Comparison of ENCODE assay signal across 8 mouse cellular contexts in genomic region chr7:16048675-16049575, GRCm38 (mm10). TPM values are rescaled to one million over a fixed set of nuclear protein-coding genes. Genes with fewer than 3 reads are reported as not detected.
DNase-seq lines count a peak whose midpoint lies in the region; ATAC-seq and TF ChIP-seq lines count a peak whose summit lies in the region.

No protein-coding gene starts in this region.

- 0 out of 2 replicates have a peak, but pooled peaks cover 3% of the 10 kb centered on the region for H3K79me2 ChIP-seq in heart, adult 2 months (replicated peaks; ENCODE audit: control insufficient read depth, insufficient read depth, low read length)

- peak overlapping the region; percentile 84 for H3K9ac ChIP-seq in heart, adult 2 months (ENCODE audit: low read depth, low read length)
- peak overlapping the region; percentile 79 for H3K9ac ChIP-seq in hindbrain, embryonic 11.5 days (ENCODE audit: low read depth, low read length)
- H3K9ac ChIP-seq in liver, embryonic 13.5 days, result peak overlapping the region; percentile 94
- peak overlapping the region; percentile 67 for H3K9ac ChIP-seq in stomach, embryonic 14.5 days (replicated peaks; ENCODE audit: low read depth, low read length)

- intact Hi-C loops in heart, adult 2 months (cut with DNase I), result loop anchor here (5.0 kb wide), 1 partner anchor 127 kb away; the partner anchor contains the start of gene Selenow

- peaks cover 25% of the 10 kb centered on the region for H3K4me1 ChIP-seq in heart, adult 2 months (ENCODE audit: control insufficient read depth, insufficient read depth, low read length)
- H3K4me1 ChIP-seq in bone marrow, adult 2 months (ENCODE audit: control insufficient read depth, insufficient read depth, low read length), result peaks cover 4% of the 10 kb centered on the region; the same call in 1 of the 2 replicates
- peaks cover 11% of the 10 kb centered on the region; the same call in 1 of the 2 replicates for H3K4me1 ChIP-seq in hindbrain, embryonic 11.5 days (replicated peaks; ENCODE audit: control insufficient read depth, insufficient read depth, low read length)
- H3K4me1 ChIP-seq in liver, embryonic 13.5 days (replicated peaks), result peaks cover 81% of the 10 kb centered on the region
- H3K4me1 ChIP-seq in stomach, embryonic 14.5 days (ENCODE audit: control insufficient read depth, insufficient read depth, low read length), result peaks cover 42% of the 10 kb centered on the region

- peak overlapping the region; percentile 79 for H3K4me2 ChIP-seq in hindbrain, embryonic 11.5 days (replicated peaks; ENCODE audit: low read depth, low read length)
- H3K4me2 ChIP-seq in liver, embryonic 13.5 days, result peak overlapping the region; percentile 97
- peak overlapping the region; percentile 80 for H3K4me2 ChIP-seq in stomach, embryonic 14.5 days (replicated peaks; ENCODE audit: low read depth, low read length)

- H3K27me3 ChIP-seq in heart, adult 2 months (ENCODE audit: control insufficient read depth, insufficient read depth, low read length), result no peaks in the 10 kb centered on the region
- no peaks in the 10 kb centered on the region for H3K27me3 ChIP-seq in hindbrain, embryonic 11.5 days (ENCODE audit: control insufficient read depth, insufficient read depth, low read length)
- no peaks in the 10 kb centered on the region for H3K27me3 ChIP-seq in liver, embryonic 13.5 days
- no peaks in the 10 kb centered on the region for H3K27me3 ChIP-seq in stomach, embryonic 14.5 days (ENCODE audit: control insufficient read depth, insufficient read depth, low read length)

- 6% methylated on average over 36 of the region's 36 CpGs for WGBS in heart, adult 2 months
- 1% methylated on average over 36 of the region's 36 CpGs for WGBS in bone marrow, adult 2 months
- 10% methylated on average over 36 of the region's 36 CpGs for WGBS in hindbrain, embryonic 11.5 days
- 3% methylated on average over 36 of the region's 36 CpGs for WGBS in liver, embryonic 13.5 days (ENCODE audit: insufficient replicate concordance)
- 9% methylated on average over 36 of the region's 36 CpGs for WGBS in stomach, embryonic 14.5 days

- no peak for TF ChIP-seq EP300 in heart, adult 2 months (IDR thresholded peaks at IDR 0.05; ENCODE audit: insufficient read depth, low read depth, low read length)

- H3K9me3 ChIP-seq in hindbrain, embryonic 11.5 days (ENCODE audit: control insufficient read depth, low read length), result no peaks in the 10 kb centered on the region
- no peaks in the 10 kb centered on the region for H3K9me3 ChIP-seq in liver, embryonic 13.5 days (replicated peaks)
- H3K9me3 ChIP-seq in stomach, embryonic 14.5 days (ENCODE audit: control insufficient read depth, low read depth, low read length), result no peaks in the 10 kb centered on the region

- no peak for DNase-seq in heart, adult 2 months
- DNase-seq in heart, postnatal 4 days, result no peak
- DNase-seq in 3T3-L1 (ENCODE audit: low read depth, low spot score), result peak; percentile 46
- no peak for DNase-seq in hindbrain, embryonic 11.5 days (ENCODE audit: low spot score)
- no peak for DNase-seq in liver, embryonic 13.5 days
- no peak for DNase-seq in adrenal gland, adult 18-20 months (ENCODE audit: low spot score in 2 of 2)

- no peak for TF ChIP-seq CTCF in heart, adult 2 months (IDR thresholded peaks at IDR 0.05)
- TF ChIP-seq CTCF in bone marrow, adult 2 months (IDR thresholded peaks at IDR 0.05; ENCODE audit: control insufficient read depth, insufficient read depth, low read length), result no peak

- H3K36me3 ChIP-seq in heart, adult 2 months (ENCODE audit: control insufficient read depth, insufficient read depth, low read length), result no peaks in the 10 kb centered on the region
- H3K36me3 ChIP-seq in hindbrain, embryonic 11.5 days (ENCODE audit: control insufficient read depth, insufficient read depth, low read length), result no peaks in the 10 kb centered on the region
- no peaks in the 10 kb centered on the region for H3K36me3 ChIP-seq in liver, embryonic 13.5 days
- H3K36me3 ChIP-seq in stomach, embryonic 14.5 days (ENCODE audit: control insufficient read depth, insufficient read depth, low read length), result no peaks in the 10 kb centered on the region

- H3K4me3 ChIP-seq in heart, adult 2 months, result peak overlapping the region; percentile 90
- peak overlapping the region; percentile 79 for H3K4me3 ChIP-seq in bone marrow, adult 2 months (replicated peaks; ENCODE audit: control insufficient read depth, low read depth, low read length)
- H3K4me3 ChIP-seq in hindbrain, embryonic 11.5 days (ENCODE audit: low read depth, low read length), result peak overlapping the region; percentile 95
- peak overlapping the region; percentile 93 for H3K4me3 ChIP-seq in liver, embryonic 13.5 days (replicated peaks)
- H3K4me3 ChIP-seq in stomach, embryonic 14.5 days (ENCODE audit: low read depth, low read length), result peak overlapping the region; percentile 87

- no peak; the same call in 1 of the 2 replicates for ATAC-seq in hindbrain, embryonic 11.5 days (ENCODE audit: low FRiP score)
- ATAC-seq in liver, embryonic 13.5 days (ENCODE audit: low read depth), result peak; percentile 1
- no peak for ATAC-seq in stomach, embryonic 14.5 days (ENCODE audit: insufficient number of reproducible peaks, insufficient read depth, low FRiP score, low read depth)

- no peak for TF ChIP-seq POLR2A in heart, adult 2 months (IDR thresholded peaks at IDR 0.05; ENCODE audit: insufficient read depth, low read depth, low read length)
- no peak for TF ChIP-seq POLR2A in bone marrow, adult 2 months (IDR thresholded peaks at IDR 0.05; ENCODE audit: borderline replicate concordance, control insufficient read depth, low read depth, low read length)

- peak overlapping the region; percentile 72 for H3K27ac ChIP-seq in heart, adult 2 months
- H3K27ac ChIP-seq in bone marrow, adult 2 months (ENCODE audit: control insufficient read depth, insufficient read depth, low read depth, low read length, poor library complexity), result peak overlapping the region; percentile 57
- H3K27ac ChIP-seq in hindbrain, embryonic 11.5 days (ENCODE audit: low read depth, low read length), result peak overlapping the region; percentile 70; the same call in 1 of the 2 replicates
- peak overlapping the region; percentile 95 for H3K27ac ChIP-seq in liver, embryonic 13.5 days
- peak overlapping the region; percentile 80 for H3K27ac ChIP-seq in stomach, embryonic 14.5 days (ENCODE audit: low read length)

RNA-seq across cellular contexts. Expression of gene Bicra, which starts 1.2 kb away (rescaled TPM):
- 1 to 10 TPM; 5.8 to 7.5 TPM for total RNA-seq in heart, adult 2 months (2021)
- 5.9 and 8.4 TPM in 2 replicates for polyA plus RNA-seq in heart, adult 2 months (2012; rRNA removed)
- total RNA-seq in heart, postnatal 4 days (2021), result 1 to 10 TPM; 7.6 to 7.8 TPM
- polyA plus RNA-seq in bone marrow, adult 2 months (2011; ENCODE audit: insufficient read depth, insufficient read length, low replicate concordance, missing spikeins), result 16.7 and 27.9 TPM in 2 replicates
- polyA plus RNA-seq in hindbrain, embryonic 11.5 days (2014; fragmentation: Nextera tagmentation; extraction: Ambion mirVana), result 6.6 and 9.2 TPM in 2 replicates
- polyA plus RNA-seq in liver, embryonic 13.5 days (2015; fragmentation: Nextera tagmentation; extraction: Ambion mirVana), result 1.4 TPM in 2 replicates
- polyA plus RNA-seq in stomach, embryonic 14.5 days (2014; fragmentation: Nextera tagmentation; extraction: Ambion mirVana), result 7.7 and 8.3 TPM in 2 replicates
- 1 to 10 TPM; 8.4 to 8.6 TPM for total RNA-seq in adrenal gland, adult 18-20 months (2021)

RNA-seq across cellular contexts. Expression of gene Zfp541, which starts 12.7 kb away (rescaled TPM):
- not detected for total RNA-seq in heart, adult 2 months (2021)
- polyA plus RNA-seq in heart, adult 2 months (2012; rRNA removed), result 0.02 and 0.03 TPM in 2 replicates
- not detected for total RNA-seq in heart, postnatal 4 days (2021)
- not detected in 2 replicates for polyA plus RNA-seq in bone marrow, adult 2 months (2011; ENCODE audit: insufficient read depth, insufficient read length, low replicate concordance, missing spikeins)
- not detected in 2 replicates for polyA plus RNA-seq in hindbrain, embryonic 11.5 days (2014; fragmentation: Nextera tagmentation; extraction: Ambion mirVana)
- polyA plus RNA-seq in liver, embryonic 13.5 days (2015; fragmentation: Nextera tagmentation; extraction: Ambion mirVana), result 0.02 TPM in 1 of 2 replicates, not detected in the other
- polyA plus RNA-seq in stomach, embryonic 14.5 days (2014; fragmentation: Nextera tagmentation; extraction: Ambion mirVana), result 0.12 TPM in 1 of 2 replicates, not detected in the other
- not detected for total RNA-seq in adrenal gland, adult 18-20 months (2021)

RNA-seq across cellular contexts. Expression of gene Napa, which starts 49.3 kb away (rescaled TPM):
- total RNA-seq in heart, adult 2 months (2021), result 10 to 100 TPM; 74.0 to 95.3 TPM
- 147 and 165 TPM in 2 replicates for polyA plus RNA-seq in heart, adult 2 months (2012; rRNA removed)
- total RNA-seq in heart, postnatal 4 days (2021), result 100 to 1,000 TPM in 1 of 2 experiments, 10 to 100 TPM in 1; 90.4 to 104 TPM
- polyA plus RNA-seq in bone marrow, adult 2 months (2011; ENCODE audit: insufficient read depth, insufficient read length, low replicate concordance, missing spikeins), result 90.4 and 126 TPM in 2 replicates
- 176 and 177 TPM in 2 replicates for polyA plus RNA-seq in hindbrain, embryonic 11.5 days (2014; fragmentation: Nextera tagmentation; extraction: Ambion mirVana)
- polyA plus RNA-seq in liver, embryonic 13.5 days (2015; fragmentation: Nextera tagmentation; extraction: Ambion mirVana), result 159 and 165 TPM in 2 replicates
- 188 and 213 TPM in 2 replicates for polyA plus RNA-seq in stomach, embryonic 14.5 days (2014; fragmentation: Nextera tagmentation; extraction: Ambion mirVana)
- total RNA-seq in adrenal gland, adult 18-20 months (2021), result 100 to 1,000 TPM; 160 to 178 TPM
